Mouse (Mus musculus) erythroblast, embryonic 14.5 days (primary cell): Measurements from ENCODE around the gene Imp3. TPM values are rescaled to one million over a fixed set of nuclear protein-coding genes. Genes with fewer than 3 reads are reported as not detected.

ENCODE experiments used
- H3K27me3 ChIP-seq: 2 replicates; pipeline ENCODE4 v1.6.1; 2012; ENCODE audit warnings: inconsistent platforms; ENCODE audit not compliant: control insufficient read depth
- H3K36me3 ChIP-seq: 2 replicates; pipeline ENCODE4 v1.6.1; 2012; ENCODE audit warnings: mild to moderate bottlenecking, inconsistent platforms; ENCODE audit not compliant: control insufficient read depth
- H3K4me1 ChIP-seq: 2 replicates; pipeline ENCODE4 v1.6.1; 2012; ENCODE audit warnings: inconsistent platforms; ENCODE audit not compliant: control insufficient read depth
- H3K4me3 ChIP-seq: replicated peaks from 2 replicates; pipeline ENCODE3; 2012; ENCODE audit warnings: moderate library complexity, mild to moderate bottlenecking, inconsistent platforms
- H3K9me3 ChIP-seq: 2 replicates; pipeline ENCODE4 v1.6.1; 2012; ENCODE audit warnings: low read length, inconsistent platforms, mixed read lengths; ENCODE audit not compliant: control insufficient read depth
- GATA1 ChIP-seq: IDR thresholded peaks from 2 replicates; pipeline ENCODE4 v1.6.1; 2012; ENCODE audit warnings: low read length, inconsistent platforms, mixed read lengths
- TAL1 ChIP-seq: IDR thresholded peaks from 3 replicates; pipeline ENCODE4 v1.6.1; 2012; ENCODE audit warnings: low read length, inconsistent platforms, mixed read lengths
- polyA plus RNA-seq: library from polyadenylated mRNA; stranded (reverse); fragments of >175 nt; gene quantifications from 2 replicates; pipeline ENCODE4 v1.2.3, GENCODE M21; 2012

Gene Imp3
- polyA plus RNA-seq, 1 experiment, result 5.7 TPM

- TF ChIP-seq TAL1 (no peak), GATA1 (no peak)
- H3K27me3 ChIP-seq, result no peaks in the 10 kb centered on the region
These were observed 21.4 kb upstream of the Imp3 start for GRCm38 (mm10) chr9:56915695-56916410.

GRCm38 (mm10) chr9:56917131-56917530 is 20.1 kb upstream of the Imp3 start:
- Histone ChIP-seq H3K4me3 (no peak overlapping the region), H3K4me1 (no peaks in the 10 kb centered on the region), H3K27me3 (no peaks in the 10 kb centered on the region), H3K9me3 (peaks cover 4% of the 10 kb centered on the region), H3K36me3 (peaks cover 4% of the 10 kb centered on the region; the same call in 1 of the 2 replicates)
- TF ChIP-seq GATA1 (no peak), TAL1 (no peak)

More at GRCm38 (mm10) chr9:56915695-56916410, 21.4 kb upstream of the Imp3 start:
- no peak overlapping the region for H3K4me3 ChIP-seq
- H3K4me1 ChIP-seq, result no peaks in the 10 kb centered on the region
- H3K36me3 ChIP-seq, result peaks cover 2% of the 10 kb centered on the region; the same call in 1 of the 2 replicates
- H3K9me3 ChIP-seq, result no peaks in the 10 kb centered on the region

- TF ChIP-seq TAL1, result no peak
- TF ChIP-seq GATA1, result no peak
These were observed 18.8 kb upstream of the Imp3 start for GRCm38 (mm10) chr9:56918466-56918865.

GRCm38 (mm10) chr9:56922746-56923145 is 14.5 kb upstream of the Imp3 start:
- TF ChIP-seq TAL1, result no peak
- no peak for TF ChIP-seq GATA1
- H3K9me3 ChIP-seq, result peaks cover 4% of the 10 kb centered on the region
- H3K36me3 ChIP-seq, result peaks cover 2% of the 10 kb centered on the region; the same call in 1 of the 2 replicates
- H3K4me3 ChIP-seq, result no peak overlapping the region
- H3K27me3 ChIP-seq, result peaks cover 19% of the 10 kb centered on the region
- peaks cover 5% of the 10 kb centered on the region for H3K4me1 ChIP-seq

More at GRCm38 (mm10) chr9:56918466-56918865, 18.8 kb upstream of the Imp3 start:
- Histone ChIP-seq H3K4me1 (no peaks in the 10 kb centered on the region), H3K27me3 (no peaks in the 10 kb centered on the region), H3K4me3 (no peak overlapping the region), H3K36me3 (peaks cover 4% of the 10 kb centered on the region; the same call in 1 of the 2 replicates), H3K9me3 (peaks cover 4% of the 10 kb centered on the region)

- Histone ChIP-seq H3K27me3 (peaks cover 32% of the 10 kb centered on the region), H3K4me1 (peaks cover 15% of the 10 kb centered on the region), H3K9me3 (peaks cover 4% of the 10 kb centered on the region), H3K4me3 (no peak overlapping the region), H3K36me3 (peaks cover 2% of the 10 kb centered on the region; the same call in 1 of the 2 replicates)
- TF ChIP-seq GATA1 (no peak), TAL1 (no peak)
These were observed 13.2 kb upstream of the Imp3 start for GRCm38 (mm10) chr9:56923841-56924650.

- peaks cover 38% of the 10 kb centered on the region for H3K27me3 ChIP-seq
- H3K9me3 ChIP-seq, result peaks cover 4% of the 10 kb centered on the region
- H3K4me1 ChIP-seq, result peaks cover 15% of the 10 kb centered on the region
- peaks cover 2% of the 10 kb centered on the region; the same call in 1 of the 2 replicates for H3K36me3 ChIP-seq
- TF ChIP-seq TAL1 (no peak), GATA1 (no peak)
- H3K4me3 ChIP-seq, result no peak overlapping the region
These were observed 12.6 kb upstream of the Imp3 start for GRCm38 (mm10) chr9:56924651-56925027.

- Histone ChIP-seq H3K36me3 (peaks cover 2% of the 10 kb centered on the region; the same call in 1 of the 2 replicates), H3K9me3 (peaks cover 4% of the 10 kb centered on the region), H3K27me3 (peaks cover 46% of the 10 kb centered on the region), H3K4me1 (peaks cover 15% of the 10 kb centered on the region), H3K4me3 (no peak overlapping the region)
- TF ChIP-seq GATA1, result no peak
These were observed 11.8 kb upstream of the Imp3 start for GRCm38 (mm10) chr9:56925291-56926024.

- no peak for TF ChIP-seq GATA1
- TF ChIP-seq TAL1, result no peak
- Histone ChIP-seq H3K36me3 (peaks cover 2% of the 10 kb centered on the region; the same call in 1 of the 2 replicates), H3K9me3 (peaks cover 4% of the 10 kb centered on the region), H3K27me3 (peaks cover 49% of the 10 kb centered on the region), H3K4me3 (no peak overlapping the region), H3K4me1 (peaks cover 15% of the 10 kb centered on the region)
These were observed 11.3 kb upstream of the Imp3 start for GRCm38 (mm10) chr9:56926025-56926360.

- Histone ChIP-seq H3K9me3 (peaks cover 4% of the 10 kb centered on the region), H3K27me3 (peaks cover 53% of the 10 kb centered on the region), H3K36me3 (peaks cover 2% of the 10 kb centered on the region; the same call in 1 of the 2 replicates), H3K4me1 (peaks cover 15% of the 10 kb centered on the region), H3K4me3 (no peak overlapping the region)
- TF ChIP-seq TAL1 (no peak), GATA1 (no peak)
These were observed 10.9 kb upstream of the Imp3 start for GRCm38 (mm10) chr9:56926387-56926786.
